Mouse (Mus musculus) midbrain, embryonic 13.5 days (tissue): Measurements from ENCODE around the gene Cisd1. TPM values are rescaled to one million over a fixed set of nuclear protein-coding genes. Genes with fewer than 3 reads are reported as not detected.
A peak's percentile ranks its signal among the peaks of the same experiment; 100 is the strongest.
"Not testable (repeated sequence)": the region's sequence is repeated elsewhere in the genome, so short reads cannot be mapped to it uniquely, and the experiment has no call there.

Source experiments
- ATAC-seq: fragments of 200-750 bp; cut with Nextera tagmentation; 2 replicates; pipeline ENCODE4 v1.8.0; 2017; ENCODE audit warnings: mild to moderate bottlenecking, moderate TSS enrichment, moderate library complexity
- H3K27ac ChIP-seq: fragments of 300-500 bp; sonication (generic); 2 replicates; pipeline ENCODE4 v1.5.1; 2015; ENCODE audit warnings: inconsistent platforms, mild to moderate bottlenecking, moderate library complexity
- H3K27me3 ChIP-seq: fragments of 300-500 bp; sonication (generic); 2 replicates; pipeline ENCODE4 v1.6.1; 2015; ENCODE audit warnings: mild to moderate bottlenecking, inconsistent platforms
- H3K36me3 ChIP-seq: fragments of 300-500 bp; sonication (generic); 2 replicates; pipeline ENCODE4 v1.6.1; 2015; ENCODE audit warnings: mild to moderate bottlenecking, inconsistent platforms
- H3K4me1 ChIP-seq: fragments of 300-500 bp; sonication (generic); replicated peaks from 2 replicates; pipeline ENCODE4 v1.6.1; 2015; ENCODE audit warnings: inconsistent platforms
- H3K4me2 ChIP-seq: fragments of 300-500 bp; sonication (generic); replicated peaks from 2 replicates; pipeline ENCODE4 v1.6.1; 2015; ENCODE audit warnings: moderate library complexity, mild to moderate bottlenecking, inconsistent platforms
- H3K4me3 ChIP-seq: fragments of 300-500 bp; sonication (generic); replicated peaks from 2 replicates; pipeline ENCODE4 v1.5.1; 2015; ENCODE audit warnings: mild to moderate bottlenecking, inconsistent platforms
- H3K9ac ChIP-seq: fragments of 300-500 bp; sonication (generic); replicated peaks from 2 replicates; pipeline ENCODE4 v1.6.1; 2015; ENCODE audit warnings: mild to moderate bottlenecking, inconsistent platforms
- H3K9me3 ChIP-seq: fragments of 300-500 bp; sonication (generic); 2 replicates; pipeline ENCODE4 v1.6.1; 2016; ENCODE audit warnings: mild to moderate bottlenecking, inconsistent platforms
- WGBS: fragments of 180-500 bp; shearing (Covaris S2); methylation state at CpG from one replicate; pipeline ENCODE4 v1.1.7; 2015; 5-methylcytosine and 5-hydroxymethylcytosine counted together
- polyA plus RNA-seq: library from polyadenylated mRNA; unstranded; fragments of >200 nt; fragmentation: Nextera tagmentation; extraction: Ambion mirVana; gene quantifications from 2 replicates; pipeline ENCODE4 v1.2.1, GENCODE M21; 2015

Cisd1 gene
- polyA plus RNA-seq = 222 and 228 TPM in 2 replicates

DNA sequence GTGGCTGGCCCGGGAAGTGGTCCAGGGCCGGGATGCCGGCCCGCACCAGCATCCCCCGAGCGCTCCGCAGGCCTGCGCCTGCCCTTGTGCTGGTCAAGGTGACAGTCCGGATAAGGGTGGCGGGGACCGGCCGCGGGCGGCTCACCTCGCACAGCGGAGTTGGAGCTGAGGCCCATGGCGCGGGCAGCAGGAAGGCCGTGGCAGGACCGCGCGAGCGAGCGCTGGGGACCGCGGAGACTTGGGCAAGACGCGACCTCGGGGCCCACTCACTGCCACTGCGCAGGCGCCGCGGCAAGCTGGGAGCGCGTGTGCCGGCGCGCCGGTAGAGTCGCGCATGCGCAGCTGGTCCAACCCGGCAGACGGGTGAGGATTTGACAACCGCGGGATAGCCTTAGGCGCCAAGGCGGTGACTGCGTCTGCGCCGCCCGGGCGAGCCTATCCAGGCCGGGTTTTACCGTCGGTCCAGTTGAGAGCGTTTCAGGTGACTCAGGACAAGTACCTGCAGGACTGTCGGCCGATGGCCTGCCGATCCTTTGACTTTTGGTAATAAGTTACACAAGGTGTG lies at the start of gene Cisd1:
TSS of gene Cisd1 (minus strand) at position 376 of the 565 bp plus-strand sequence.
- Histone ChIP-seq H3K9ac (peak within 1 kb of the TSS; percentile 90), H3K4me3 (peak within 1 kb of the TSS; percentile 88), H3K4me1 (peaks cover 46% of the 10 kb centered on the region), H3K27me3 (no peaks in the 10 kb centered on the region), H3K4me2 (peak within 1 kb of the TSS; percentile 78), H3K27ac (peak within 1 kb of the TSS; percentile 82), H3K36me3 (no peaks in the 10 kb centered on the region), H3K9me3 (no peaks in the 10 kb centered on the region)
- ATAC-seq = peak; percentile 82
- WGBS = under 1% methylated on average over 60 of the region's 60 CpGs

DNA sequence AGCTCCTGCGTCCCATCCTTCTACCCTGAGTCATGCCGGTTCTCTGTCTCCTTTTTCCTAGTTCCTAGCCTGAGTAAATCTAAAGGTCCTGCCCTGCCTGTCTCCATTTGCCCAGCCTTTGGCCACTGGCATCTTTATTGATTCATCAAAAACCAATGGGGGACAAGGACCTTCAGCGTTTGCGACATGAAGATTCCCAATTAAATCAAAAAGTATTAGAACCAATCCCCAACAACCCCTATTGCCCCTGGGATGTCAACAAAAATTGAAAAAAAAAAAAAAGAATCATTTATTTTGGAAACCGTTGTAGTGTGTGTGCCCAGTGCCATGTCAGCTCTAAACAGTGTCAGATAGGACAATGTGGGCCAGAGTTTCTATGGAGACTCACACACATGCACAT lies 44.6 kb upstream of the Cisd1 start:
- Histone ChIP-seq H3K9me3 (peaks cover 8% of the 10 kb centered on the region; the same call in 1 of the 2 replicates), H3K27ac (no peak overlapping the region)
- WGBS = 93% methylated on average over 5 of the region's 5 CpGs

DNA sequence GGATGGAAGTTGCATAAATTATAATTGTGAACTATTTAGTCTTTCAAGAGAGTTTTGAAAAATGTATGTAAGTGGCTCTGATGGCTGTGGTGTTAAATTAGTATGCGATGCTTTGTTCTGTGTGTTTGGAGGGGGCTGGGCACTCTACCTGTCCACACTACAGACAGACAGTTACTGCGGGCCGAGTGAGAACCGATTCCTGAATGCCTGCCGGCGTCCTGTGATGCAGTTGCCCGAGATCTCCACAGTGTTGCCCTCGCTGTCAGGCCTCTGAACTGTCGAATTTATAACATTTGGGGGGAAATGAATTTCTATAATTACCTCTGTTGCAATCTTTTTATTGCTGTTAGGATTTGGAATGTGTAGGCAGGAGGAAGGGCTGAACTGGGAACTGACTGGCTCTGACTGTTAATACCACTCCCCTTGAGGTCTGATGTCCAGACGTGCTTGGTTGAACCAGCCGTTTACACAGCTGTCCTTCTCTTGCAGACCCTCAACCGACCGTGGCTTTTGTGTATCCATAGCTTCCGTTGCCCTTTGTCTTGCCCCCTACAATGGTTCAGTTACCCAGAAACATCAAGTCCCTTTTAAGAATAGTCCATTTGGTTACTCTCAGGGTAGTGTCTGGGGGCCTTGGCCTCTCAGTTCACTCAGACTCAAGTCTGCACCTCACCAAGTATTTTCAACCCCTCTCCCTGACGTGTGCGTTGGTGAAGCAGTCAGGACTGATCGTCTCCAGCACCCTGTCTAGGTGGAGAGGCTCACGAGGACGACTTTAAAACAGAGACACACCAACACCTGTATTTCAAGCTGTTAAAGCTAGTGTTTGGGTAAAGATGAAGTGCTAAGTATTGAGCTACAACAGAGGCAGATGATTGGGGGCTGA lies 39.6 kb upstream of the Cisd1 start:
- no peak overlapping the region for H3K27ac ChIP-seq
- H3K36me3 ChIP-seq = peaks cover 20% of the 10 kb centered on the region
- no peak overlapping the region for H3K4me3 ChIP-seq
- H3K4me2 ChIP-seq = no peak overlapping the region
- H3K9ac ChIP-seq = no peak overlapping the region
- WGBS = 67% methylated on average over 19 of the region's 19 CpGs
- H3K4me1 ChIP-seq = no peaks in the 10 kb centered on the region
- no peaks in the 10 kb centered on the region for H3K27me3 ChIP-seq
- no peak for ATAC-seq
- H3K9me3 ChIP-seq = no peaks in the 10 kb centered on the region

More for the DNA sequence above, 44.6 kb upstream of the Cisd1 start:
- H3K4me2 ChIP-seq = no peak overlapping the region
- H3K4me1 ChIP-seq = no peaks in the 10 kb centered on the region
- no peak overlapping the region for H3K4me3 ChIP-seq
- ATAC-seq = no peak
- no peak overlapping the region for H3K9ac ChIP-seq
- H3K27me3 ChIP-seq = no peaks in the 10 kb centered on the region
- no peaks in the 10 kb centered on the region for H3K36me3 ChIP-seq

DNA sequence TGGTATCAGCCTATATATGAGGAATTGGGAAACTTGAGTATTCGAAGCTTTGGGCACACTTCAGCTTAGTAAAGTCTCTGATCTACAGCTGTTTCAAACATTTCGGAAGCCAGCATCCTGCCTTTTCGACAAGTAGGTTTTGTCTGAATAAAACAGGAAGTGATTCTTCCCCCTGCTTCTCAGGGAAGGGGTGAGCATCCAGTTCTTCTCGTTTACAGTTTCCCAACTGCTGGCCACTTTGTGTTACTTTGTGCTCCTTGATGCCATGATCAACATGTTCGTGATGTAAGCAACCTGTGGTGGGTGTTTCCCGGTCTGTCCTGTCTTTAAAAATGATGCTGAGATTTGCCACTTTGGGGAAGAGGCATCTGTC lies 38.8 kb upstream of the Cisd1 start:
- H3K4me2 ChIP-seq, H3K27me3 ChIP-seq, H3K9ac ChIP-seq, H3K9me3 ChIP-seq, H3K4me1 ChIP-seq, H3K27ac ChIP-seq, ATAC-seq, H3K4me3 ChIP-seq: not testable (repeated sequence)
- WGBS = 90% methylated on average over 6 of the region's 6 CpGs
- H3K36me3 ChIP-seq = peaks cover 29% of the 10 kb centered on the region

DNA sequence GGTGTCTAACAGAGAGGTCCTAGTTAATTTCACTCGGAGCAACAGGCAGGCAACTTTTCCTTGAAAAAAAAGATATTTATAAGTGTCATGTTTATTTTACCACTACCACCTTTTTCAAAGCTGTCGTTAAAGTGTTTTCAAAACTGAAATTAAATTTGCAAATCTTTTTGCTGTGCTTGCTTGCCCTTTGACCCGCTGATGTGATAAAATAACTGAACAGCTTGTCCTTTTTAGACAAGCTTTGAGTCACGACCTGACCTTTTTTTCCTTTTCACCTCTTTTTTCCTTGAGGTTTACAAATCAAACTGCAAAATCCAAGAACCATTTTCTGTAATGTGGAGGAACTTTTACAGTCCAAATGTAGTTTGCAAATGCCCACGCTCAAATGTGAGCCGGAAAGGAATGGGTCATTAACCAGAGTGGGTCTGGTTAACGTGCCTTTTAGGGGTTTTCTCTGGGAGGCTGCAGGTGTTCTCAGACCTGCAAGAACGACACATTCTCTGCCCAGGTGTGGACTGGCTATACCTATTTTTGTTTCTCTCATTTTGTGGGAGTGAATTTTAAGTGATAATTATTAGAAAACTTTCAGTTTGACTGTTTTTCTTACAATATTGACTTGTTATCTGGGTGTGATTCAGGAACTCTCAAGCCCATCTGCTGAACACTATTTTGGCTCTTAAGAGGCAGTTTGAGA lies 38.3 kb upstream of the Cisd1 start:
- no peak overlapping the region for H3K27ac ChIP-seq
- no peak overlapping the region for H3K9ac ChIP-seq
- ATAC-seq = no peak
- H3K9me3 ChIP-seq = no peaks in the 10 kb centered on the region
- H3K4me3 ChIP-seq = no peak overlapping the region
- H3K4me1 ChIP-seq = no peaks in the 10 kb centered on the region
- H3K36me3 ChIP-seq = peaks cover 31% of the 10 kb centered on the region
- H3K27me3 ChIP-seq = no peaks in the 10 kb centered on the region
- 87% methylated on average over 8 of the region's 8 CpGs for WGBS
- H3K4me2 ChIP-seq = no peak overlapping the region

DNA sequence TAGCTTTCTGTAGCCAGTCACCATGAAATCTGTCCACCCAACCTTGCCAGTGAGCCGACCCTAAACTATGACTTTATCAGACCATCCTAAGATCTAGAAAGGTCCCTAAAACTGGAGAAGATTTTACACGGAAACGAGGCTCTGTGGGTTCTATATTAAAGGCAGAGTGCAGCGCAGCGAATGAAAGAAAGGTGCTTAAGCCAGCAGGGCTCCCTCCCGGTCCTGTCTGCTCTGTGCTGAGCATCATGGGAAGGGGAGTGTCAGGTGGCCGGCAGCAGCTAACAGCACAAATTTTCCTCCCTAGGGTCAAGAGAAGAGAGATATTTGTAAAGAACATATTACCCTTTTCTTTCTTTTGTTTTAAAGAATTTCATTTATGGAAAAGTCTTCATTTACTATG lies 37.4 kb upstream of the Cisd1 start:
- Histone ChIP-seq H3K27ac (no peak overlapping the region), H3K4me2 (no peak overlapping the region), H3K4me1 (no peaks in the 10 kb centered on the region), H3K9me3 (no peaks in the 10 kb centered on the region), H3K9ac (no peak overlapping the region), H3K36me3 (peaks cover 35% of the 10 kb centered on the region), H3K4me3 (no peak overlapping the region), H3K27me3 (no peaks in the 10 kb centered on the region)
- ATAC-seq = no peak
- 77% methylated on average over 7 of the region's 7 CpGs for WGBS

DNA sequence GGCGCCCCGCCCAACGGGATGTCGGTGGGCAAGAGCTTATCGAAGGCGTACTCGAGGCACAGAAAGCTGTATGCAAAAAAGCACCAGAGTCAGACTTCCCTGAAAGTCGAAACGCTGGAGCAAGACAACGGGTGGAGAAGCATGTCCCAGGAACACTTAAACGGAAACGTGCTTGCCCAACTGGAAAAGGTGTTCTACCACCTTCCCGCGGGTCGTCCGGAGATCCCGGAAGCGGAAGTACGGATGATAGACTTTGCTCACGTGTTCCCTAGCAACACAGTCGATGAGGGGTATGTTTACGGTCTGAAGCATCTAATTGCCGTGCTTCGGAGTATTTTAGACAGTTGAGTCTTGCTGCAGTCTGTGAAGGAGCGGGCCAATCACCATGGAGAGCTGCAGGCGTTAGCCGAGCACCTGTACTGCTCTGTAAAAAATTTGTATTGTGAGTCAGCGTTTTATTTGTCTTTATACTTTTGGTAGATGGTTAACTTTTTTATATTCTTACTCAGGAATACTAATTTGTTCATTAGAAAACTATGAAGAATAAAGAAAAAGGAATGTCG lies 36.8 kb upstream of the Cisd1 start:
- no peak for ATAC-seq
- H3K4me2 ChIP-seq = no peak overlapping the region
- no peak overlapping the region for H3K27ac ChIP-seq
- no peak overlapping the region for H3K9ac ChIP-seq
- H3K4me3 ChIP-seq = no peak overlapping the region
- H3K4me1 ChIP-seq = no peaks in the 10 kb centered on the region
- no peaks in the 10 kb centered on the region for H3K27me3 ChIP-seq
- 92% methylated on average over 29 of the region's 29 CpGs for WGBS
- H3K9me3 ChIP-seq = no peaks in the 10 kb centered on the region
- H3K36me3 ChIP-seq = peaks cover 40% of the 10 kb centered on the region

DNA sequence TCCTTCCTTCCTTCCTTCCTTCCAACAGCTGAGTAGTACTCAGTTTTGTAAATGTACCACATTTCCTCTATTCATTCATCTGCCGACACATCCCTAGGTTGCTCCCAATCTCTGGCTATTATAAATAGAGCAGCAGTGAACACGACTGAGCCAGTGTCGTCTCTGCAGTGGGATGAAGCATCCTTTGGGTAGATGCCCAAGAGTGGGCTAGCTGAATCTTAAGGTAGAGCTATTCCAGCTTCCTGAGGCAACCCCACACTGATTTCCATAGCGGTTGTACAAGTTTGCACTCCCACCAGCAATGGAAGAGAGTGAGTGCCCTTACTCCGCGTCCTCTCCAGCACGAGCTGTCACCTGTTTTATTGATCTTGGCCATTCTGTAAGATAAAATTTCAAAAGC lies 35.7 kb upstream of the Cisd1 start:
- Histone ChIP-seq H3K4me3 (no peak overlapping the region), H3K4me2 (no peak overlapping the region), H3K4me1 (no peaks in the 10 kb centered on the region), H3K27me3 (no peaks in the 10 kb centered on the region), H3K27ac (no peak overlapping the region), H3K36me3 (peaks cover 42% of the 10 kb centered on the region), H3K9me3 (no peaks in the 10 kb centered on the region), H3K9ac (no peak overlapping the region)
- 94% methylated on average over 7 of the region's 7 CpGs for WGBS
- ATAC-seq = no peak

DNA sequence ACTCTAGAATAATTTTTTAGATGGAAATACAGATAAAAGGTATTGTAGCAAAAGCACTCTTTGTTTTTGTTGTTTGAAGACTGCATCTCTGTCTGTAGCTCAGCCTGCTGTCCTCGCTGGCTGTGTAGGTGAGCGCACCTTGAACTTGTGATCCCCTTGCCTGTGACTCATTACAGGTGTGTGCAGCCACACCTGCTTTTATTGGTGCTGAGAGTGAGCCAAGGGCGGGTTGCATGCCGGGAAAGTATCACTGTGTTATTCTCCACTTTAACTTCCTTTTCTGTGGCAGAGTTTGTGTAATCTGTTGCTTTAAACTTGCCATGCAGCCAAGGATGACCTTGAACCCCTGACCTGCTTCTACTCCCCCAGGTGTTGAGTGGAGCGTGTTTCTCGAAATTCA lies 31.3 kb upstream of the Cisd1 start:
- H3K4me3 ChIP-seq = no peak overlapping the region
- no peaks in the 10 kb centered on the region for H3K27me3 ChIP-seq
- ATAC-seq = no peak
- no peaks in the 10 kb centered on the region for H3K4me1 ChIP-seq
- WGBS = 95% methylated on average over 6 of the region's 6 CpGs
- H3K27ac ChIP-seq = no peak overlapping the region
- no peaks in the 10 kb centered on the region for H3K9me3 ChIP-seq
- H3K9ac ChIP-seq = no peak overlapping the region
- peaks cover 49% of the 10 kb centered on the region for H3K36me3 ChIP-seq
- H3K4me2 ChIP-seq = no peak overlapping the region

DNA sequence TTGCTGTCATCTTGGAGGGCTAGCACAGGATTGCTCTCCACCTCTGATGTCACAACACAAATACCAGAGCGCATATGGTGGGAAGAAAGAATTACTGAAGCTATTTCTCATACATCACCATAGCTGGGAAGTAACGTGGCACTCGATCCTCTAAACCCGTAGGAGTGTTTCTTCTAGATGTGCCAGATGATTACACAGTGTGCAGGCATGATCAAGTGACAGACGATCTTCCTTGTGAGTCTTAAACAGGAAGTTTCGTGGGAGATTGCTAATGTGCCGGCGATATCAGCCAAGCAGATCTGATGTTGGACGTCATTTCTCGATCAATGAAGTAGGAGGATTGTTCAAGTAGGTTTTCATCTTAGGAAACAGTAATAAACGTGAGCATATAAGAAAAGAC lies 29.0 kb upstream of the Cisd1 start:
- ATAC-seq = no peak
- Histone ChIP-seq H3K27me3 (no peaks in the 10 kb centered on the region), H3K9ac (no peak overlapping the region), H3K4me3 (no peak overlapping the region), H3K4me1 (no peaks in the 10 kb centered on the region), H3K27ac (no peak overlapping the region), H3K36me3 (peaks cover 41% of the 10 kb centered on the region), H3K9me3 (no peaks in the 10 kb centered on the region), H3K4me2 (no peak overlapping the region)
- WGBS = 95% methylated on average over 11 of the region's 11 CpGs

DNA sequence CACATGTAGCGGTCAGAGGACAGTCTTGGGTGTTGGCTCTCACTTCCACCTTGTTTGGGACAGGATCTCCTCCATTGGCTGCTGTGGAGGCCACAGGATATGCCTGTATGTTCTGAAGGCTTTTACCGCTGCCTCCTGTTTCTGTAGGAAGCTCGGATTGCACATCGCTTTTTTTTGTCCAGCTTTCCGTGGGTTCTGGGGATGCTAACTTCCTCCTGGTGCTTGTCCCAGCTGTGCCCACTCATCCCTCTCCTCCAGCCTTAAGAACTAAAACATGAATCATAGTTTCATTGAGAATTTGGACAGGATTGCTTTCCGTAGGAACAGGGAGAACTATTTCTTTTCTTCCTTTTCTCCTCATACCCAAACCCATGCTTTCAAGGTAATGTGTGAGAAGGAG lies 27.1 kb upstream of the Cisd1 start:
- Histone ChIP-seq H3K4me1 (no peaks in the 10 kb centered on the region), H3K4me2 (no peak overlapping the region), H3K27me3 (no peaks in the 10 kb centered on the region), H3K27ac (no peak overlapping the region), H3K4me3 (no peak overlapping the region), H3K9ac (no peak overlapping the region), H3K36me3 (peaks cover 38% of the 10 kb centered on the region), H3K9me3 (no peaks in the 10 kb centered on the region)
- 85% methylated on average over 6 of the region's 6 CpGs for WGBS
- ATAC-seq = no peak

DNA sequence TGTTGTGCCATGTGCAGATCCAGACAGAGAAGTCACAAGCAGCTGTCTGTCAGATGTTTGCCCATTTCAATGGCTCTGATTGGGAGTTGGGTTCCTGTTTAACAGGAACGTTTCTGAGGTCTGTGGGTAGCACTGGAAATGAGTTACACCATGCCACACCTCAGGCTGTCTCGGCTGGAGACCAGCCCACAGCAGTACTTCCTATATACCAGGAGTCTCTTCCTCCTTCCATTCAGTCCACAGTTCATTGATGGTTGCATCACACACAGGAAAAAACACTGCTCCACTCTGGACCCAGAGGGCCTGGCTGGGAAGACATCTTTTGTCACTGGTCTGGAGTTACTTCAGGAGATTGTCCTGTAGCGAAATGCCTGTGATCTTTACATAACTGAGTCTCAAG lies 24.7 kb upstream of the Cisd1 start:
- H3K27ac ChIP-seq = no peak overlapping the region
- H3K4me3 ChIP-seq = no peak overlapping the region
- peaks cover 45% of the 10 kb centered on the region for H3K36me3 ChIP-seq
- no peaks in the 10 kb centered on the region for H3K4me1 ChIP-seq
- 91% methylated on average over 3 of the region's 3 CpGs for WGBS
- no peaks in the 10 kb centered on the region for H3K27me3 ChIP-seq
- ATAC-seq = no peak
- H3K4me2 ChIP-seq = no peak overlapping the region
- H3K9me3 ChIP-seq = no peaks in the 10 kb centered on the region
- H3K9ac ChIP-seq = no peak overlapping the region
